Mouse (Mus musculus) stomach, embryonic 16.5 days (tissue): ENCODE measurements around the gene Insyn1. TPM values are rescaled to one million over a fixed set of nuclear protein-coding genes. Genes with fewer than 3 reads are reported as not detected.

Source experiments
- ATAC-seq: fragments of 200-750 bp; cut with Nextera tagmentation; 2 replicates; pipeline ENCODE4 v1.8.0; 2017; ENCODE audit warnings: moderate number of reproducible peaks, moderate TSS enrichment; ENCODE audit not compliant: insufficient read depth, low FRiP score
- H3K27ac ChIP-seq: fragments of 300-500 bp; sonication (generic); 2 replicates; pipeline ENCODE4 v1.5.1; 2014; ENCODE audit warnings: low read length
- H3K27me3 ChIP-seq: fragments of 300-500 bp; sonication (generic); 2 replicates; pipeline ENCODE4 v1.6.1; 2014; ENCODE audit warnings: low read length, control low read depth, mixed read lengths; ENCODE audit not compliant: control insufficient read depth, insufficient read depth
- H3K36me3 ChIP-seq: fragments of 300-500 bp; sonication (generic); 2 replicates; pipeline ENCODE4 v1.6.1; 2014; ENCODE audit warnings: low read length; ENCODE audit not compliant: control insufficient read depth, insufficient read depth
- H3K4me1 ChIP-seq: fragments of 300-500 bp; sonication (generic); 2 replicates; pipeline ENCODE4 v1.6.1; 2014; ENCODE audit warnings: low read length, control low read depth, mixed read lengths; ENCODE audit not compliant: control insufficient read depth, insufficient read depth
- H3K4me2 ChIP-seq: fragments of 300-500 bp; sonication (generic); 2 replicates; pipeline ENCODE4 v1.6.1; 2014; ENCODE audit warnings: low read depth, low read length, mixed read lengths
- H3K4me3 ChIP-seq: fragments of 300-500 bp; sonication (generic); replicated peaks from 2 replicates; pipeline ENCODE4 v1.5.1; 2014; ENCODE audit warnings: mild to moderate bottlenecking, low read length
- H3K9ac ChIP-seq: fragments of 300-500 bp; sonication (generic); 2 replicates; pipeline ENCODE4 v1.6.1; 2014; ENCODE audit warnings: low read length
- H3K9me3 ChIP-seq: fragments of 300-500 bp; sonication (generic); replicated peaks from 2 replicates; pipeline ENCODE4 v1.6.1; 2016; ENCODE audit warnings: low read length, control low read depth; ENCODE audit not compliant: control insufficient read depth
- WGBS: fragments of 180-500 bp; shearing (Covaris S2); extraction: QIAGEN DNeasy Blood & Tissue Kit; methylation state at CpG from one replicate; pipeline ENCODE4 v1.1.7; 2014; 5-methylcytosine and 5-hydroxymethylcytosine counted together
- polyA plus RNA-seq: library from polyadenylated mRNA; unstranded; fragments of >200 nt; fragmentation: Nextera tagmentation; extraction: Ambion mirVana; gene quantifications from 2 replicates; pipeline ENCODE4 v1.2.1, GENCODE M21; 2015

The Insyn1 gene
- 0.32 and 0.77 TPM in 2 replicates for polyA plus RNA-seq

DNA sequence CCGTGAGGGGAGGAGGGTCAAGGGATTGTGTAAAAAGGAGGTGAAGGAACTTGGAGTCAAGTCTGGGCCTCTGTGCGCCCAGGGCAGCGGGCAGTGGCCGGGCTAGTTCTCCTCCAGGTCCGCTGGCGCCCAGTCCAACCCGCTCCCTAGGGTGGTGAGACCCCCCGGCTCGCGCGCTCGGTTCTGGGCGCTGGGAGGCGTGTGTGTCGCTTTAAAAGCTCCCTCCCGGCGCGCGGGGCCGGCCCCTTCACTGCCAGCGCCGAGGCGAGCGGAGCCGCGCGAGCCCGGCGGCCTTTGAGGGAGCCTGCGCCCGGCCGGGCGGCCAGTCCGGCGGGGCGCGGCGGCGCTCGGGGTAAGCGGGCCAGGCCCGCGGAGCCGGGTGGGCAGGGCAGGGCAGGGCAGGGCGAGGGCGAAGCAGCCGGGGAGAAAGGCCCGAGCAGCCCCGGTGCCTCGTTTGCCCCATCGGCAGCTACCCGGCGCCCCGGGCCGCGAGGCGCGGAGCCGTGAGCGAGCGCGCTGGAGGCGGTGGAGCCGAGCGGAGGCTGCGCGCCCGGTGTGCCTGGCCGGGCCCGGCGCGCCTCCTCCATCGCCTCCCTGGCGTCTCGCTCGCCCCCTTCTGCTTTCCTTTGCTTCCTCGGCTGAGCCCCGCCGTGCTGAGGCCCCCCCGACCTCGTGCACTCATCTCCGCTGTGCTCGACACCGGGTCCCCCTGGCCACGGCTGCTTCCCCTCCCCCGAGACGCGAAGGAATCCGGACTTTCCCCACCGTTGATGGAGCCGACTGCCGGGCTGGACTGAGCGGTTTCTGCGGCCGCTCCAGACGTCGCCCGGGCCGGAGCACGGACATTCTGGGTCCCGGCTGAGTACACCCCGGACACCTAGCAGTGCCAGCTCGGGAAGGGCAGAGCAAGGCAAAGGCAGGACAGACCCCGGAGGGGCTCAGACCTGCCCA is at the start of gene Insyn1:
Insyn1 (plus strand) TSS at position 753 of the 951 bp plus-strand sequence.
- H3K27ac ChIP-seq = peak within 1 kb of the TSS; percentile 57
- H3K4me2 ChIP-seq = peak within 1 kb of the TSS; percentile 95
- H3K4me1 ChIP-seq = 0 out of 2 replicates have a peak, but pooled peaks cover 5% of the 10 kb centered on the region
- WGBS = under 1% methylated on average over 80 of the region's 104 CpGs
- H3K27me3 ChIP-seq = peaks cover 12% of the 10 kb centered on the region; the same call in 1 of the 2 replicates
- ATAC-seq = peak; percentile 74
- H3K9me3 ChIP-seq = no peaks in the 10 kb centered on the region
- H3K4me3 ChIP-seq = peak within 1 kb of the TSS; percentile 67
- peak within 1 kb of the TSS; percentile 82 for H3K9ac ChIP-seq
- no peaks in the 10 kb centered on the region for H3K36me3 ChIP-seq

DNA sequence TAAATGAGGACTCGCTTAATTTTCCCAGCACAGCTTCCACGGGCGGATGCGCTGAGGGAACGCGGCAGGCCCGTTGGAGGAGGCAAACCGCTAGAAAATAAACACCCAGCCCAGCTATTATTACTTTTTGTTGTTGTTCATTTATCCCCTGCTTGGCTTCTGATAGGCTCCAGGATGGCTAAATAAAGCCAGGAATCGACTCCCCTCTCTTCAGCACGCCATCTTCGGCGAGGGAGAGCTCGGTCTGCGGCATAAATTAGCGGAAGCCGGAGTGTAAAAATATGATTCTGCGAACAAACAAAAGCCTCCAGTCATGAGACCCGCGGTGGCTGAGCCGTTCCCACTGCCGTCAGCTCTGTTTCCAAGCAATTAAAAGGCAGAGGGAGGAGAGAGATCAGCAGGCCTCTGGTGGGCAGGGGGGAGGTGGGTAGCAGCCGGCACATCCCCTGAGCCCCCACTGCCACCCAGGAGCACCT is 49.4 kb upstream of the Insyn1 start:
- Histone ChIP-seq H3K27me3 (no peaks in the 10 kb centered on the region), H3K9me3 (no peaks in the 10 kb centered on the region), H3K27ac (no peak overlapping the region), H3K9ac (no peak overlapping the region), H3K4me2 (no peak overlapping the region), H3K36me3 (no peaks in the 10 kb centered on the region), H3K4me3 (no peak overlapping the region), H3K4me1 (peaks cover 7% of the 10 kb centered on the region; the same call in 1 of the 2 replicates)
- no peak for ATAC-seq
- WGBS = 78% methylated on average over 22 of the region's 22 CpGs

DNA sequence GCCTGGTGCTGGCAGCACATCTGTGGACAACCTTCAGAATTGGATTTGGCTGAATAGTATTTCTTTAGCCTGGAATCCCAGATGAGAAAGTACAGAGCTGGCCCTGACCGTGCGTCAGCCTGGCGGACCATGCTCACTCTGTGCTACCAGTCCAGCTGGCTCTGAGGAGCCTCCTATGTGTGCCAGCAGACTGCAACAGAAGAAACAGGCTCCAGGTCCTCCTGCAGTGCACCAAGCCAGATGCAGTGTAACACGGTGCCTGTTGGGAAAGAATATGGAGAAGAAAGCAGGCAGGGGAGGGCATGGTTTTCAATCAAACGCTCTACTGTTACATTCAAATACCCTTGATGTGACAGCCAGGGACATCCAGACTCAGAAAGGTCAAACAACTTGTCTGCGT is 48.3 kb upstream of the Insyn1 start:
- H3K36me3 ChIP-seq = no peaks in the 10 kb centered on the region
- no peaks in the 10 kb centered on the region for H3K27me3 ChIP-seq
- no peak overlapping the region for H3K27ac ChIP-seq
- no peak overlapping the region for H3K4me2 ChIP-seq
- no peak overlapping the region for H3K4me3 ChIP-seq
- peaks cover 7% of the 10 kb centered on the region; the same call in 1 of the 2 replicates for H3K4me1 ChIP-seq
- H3K9ac ChIP-seq = no peak overlapping the region
- no peaks in the 10 kb centered on the region for H3K9me3 ChIP-seq
- no peak for ATAC-seq
- WGBS = 70% methylated on average over 6 of the region's 6 CpGs

DNA sequence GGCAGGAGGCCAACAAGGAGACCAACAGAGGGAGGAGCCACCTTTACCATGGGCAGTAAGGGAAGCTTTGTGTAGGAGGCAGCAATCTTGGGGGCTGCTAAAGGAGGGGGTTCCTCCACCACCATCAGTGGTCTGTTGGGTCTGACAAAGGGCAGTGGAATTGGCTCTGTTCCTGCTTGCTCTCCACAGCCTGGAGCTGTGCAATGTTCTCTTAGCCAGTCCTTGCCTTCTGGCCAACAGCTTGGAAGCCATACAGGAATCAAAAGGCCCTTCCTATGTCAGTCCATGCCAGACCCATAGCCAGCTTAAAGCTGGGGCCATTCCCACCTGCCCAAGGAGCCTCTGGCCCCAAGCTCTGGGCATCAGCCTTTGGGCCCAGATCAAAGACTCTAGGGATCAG is 47.8 kb upstream of the Insyn1 start:
- no peak overlapping the region for H3K27ac ChIP-seq
- H3K4me1 ChIP-seq = peaks cover 7% of the 10 kb centered on the region; the same call in 1 of the 2 replicates
- no peak overlapping the region for H3K9ac ChIP-seq
- no peak for ATAC-seq
- no peaks in the 10 kb centered on the region for H3K9me3 ChIP-seq
- H3K27me3 ChIP-seq = no peaks in the 10 kb centered on the region
- H3K4me3 ChIP-seq = no peak overlapping the region
- no peaks in the 10 kb centered on the region for H3K36me3 ChIP-seq
- H3K4me2 ChIP-seq = no peak overlapping the region

DNA sequence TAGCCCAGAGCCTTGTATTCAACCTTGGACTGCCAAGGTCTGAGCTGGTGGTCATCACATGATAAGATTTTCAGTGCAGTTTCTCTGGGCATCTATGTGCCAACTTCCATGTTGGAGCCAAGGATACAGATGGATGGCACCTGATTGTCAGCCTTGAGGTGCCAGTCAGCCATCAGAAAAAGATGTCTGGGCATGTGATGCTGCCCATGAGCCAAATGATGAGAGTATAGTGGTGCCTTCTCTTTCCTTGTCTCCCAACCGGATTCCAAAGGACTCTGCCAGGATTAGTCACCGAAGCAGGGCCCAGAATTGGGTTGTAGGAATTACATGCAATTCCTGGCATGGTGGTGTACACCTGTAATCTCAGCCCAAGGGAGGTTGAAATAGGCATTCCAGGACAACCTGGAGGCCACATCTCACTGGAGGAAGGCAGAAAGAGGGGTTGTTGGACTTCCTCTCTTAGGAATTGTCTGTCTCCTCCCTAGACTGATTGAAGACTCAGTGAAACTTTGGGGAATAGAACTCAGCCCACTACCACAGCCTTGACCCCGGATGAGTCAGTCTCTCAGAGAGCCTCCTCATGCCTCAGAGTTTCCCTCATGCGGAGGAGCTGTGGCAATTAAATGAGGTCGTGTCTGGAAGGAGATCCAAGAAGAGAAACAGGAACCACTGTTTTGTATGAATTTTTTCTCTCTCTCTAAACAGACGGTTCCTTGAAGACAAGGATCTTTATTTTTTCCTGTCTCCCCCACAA is 46.9 kb upstream of the Insyn1 start:
- no peaks in the 10 kb centered on the region for H3K36me3 ChIP-seq
- no peak overlapping the region for H3K4me3 ChIP-seq
- no peaks in the 10 kb centered on the region for H3K27me3 ChIP-seq
- 47% methylated on average over 6 of the region's 6 CpGs for WGBS
- H3K4me2 ChIP-seq = no peak overlapping the region
- H3K9me3 ChIP-seq = no peaks in the 10 kb centered on the region
- peak overlapping the region; percentile 3; the same call in 1 of the 2 replicates for H3K27ac ChIP-seq
- no peak overlapping the region for H3K9ac ChIP-seq
- H3K4me1 ChIP-seq = peaks cover 7% of the 10 kb centered on the region; the same call in 1 of the 2 replicates
- ATAC-seq = no peak

DNA sequence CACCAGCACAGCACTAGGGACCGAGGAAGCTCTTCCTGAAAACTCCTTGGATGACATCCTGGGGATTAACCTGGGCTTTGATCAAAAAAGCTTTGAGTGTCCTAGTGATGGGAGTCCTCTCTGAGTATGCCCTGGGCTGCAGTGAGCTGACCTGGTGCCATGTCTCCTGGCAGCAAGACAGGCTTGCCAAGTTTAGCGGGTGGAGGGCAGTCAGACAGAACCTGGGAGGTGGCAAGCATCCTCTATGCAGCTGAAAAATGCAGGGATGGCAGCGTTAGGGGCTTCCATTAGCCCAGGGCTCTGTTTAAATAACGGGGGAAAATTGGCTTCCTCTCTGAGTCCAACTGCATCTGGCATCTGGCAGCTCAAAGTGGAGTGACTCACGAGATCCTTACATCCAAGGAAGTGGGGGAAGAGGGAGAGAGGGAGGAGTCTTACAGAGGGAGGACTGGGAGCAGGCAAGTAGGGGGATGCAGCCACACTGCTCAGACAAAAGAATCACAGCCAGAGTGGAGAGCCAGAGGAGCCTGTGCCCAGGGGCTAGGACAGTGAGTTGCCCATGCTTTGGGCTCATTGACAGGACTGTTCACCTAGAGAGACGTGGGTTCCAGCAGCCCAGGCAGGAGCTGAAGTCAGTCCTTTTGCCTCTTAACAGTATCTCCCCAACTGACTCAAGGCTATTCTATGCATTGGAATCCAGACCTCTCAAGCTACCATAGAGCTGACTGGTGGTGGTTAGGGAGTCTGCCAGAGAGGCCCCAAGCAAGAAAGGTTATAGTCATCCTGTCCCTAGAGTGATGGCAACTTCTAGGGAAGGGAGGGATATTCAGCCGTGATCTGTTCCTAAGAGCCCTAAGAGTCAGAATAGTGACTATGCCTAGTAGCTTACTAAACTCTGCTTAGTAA is 46.0 kb upstream of the Insyn1 start:
- no peaks in the 10 kb centered on the region for H3K27me3 ChIP-seq
- H3K4me3 ChIP-seq = no peak overlapping the region
- 32% methylated on average over 7 of the region's 7 CpGs for WGBS
- H3K27ac ChIP-seq = peak overlapping the region; percentile 3; the same call in 1 of the 2 replicates
- no peak overlapping the region for H3K4me2 ChIP-seq
- no peaks in the 10 kb centered on the region for H3K36me3 ChIP-seq
- no peak overlapping the region for H3K9ac ChIP-seq
- H3K9me3 ChIP-seq = no peaks in the 10 kb centered on the region
- ATAC-seq = peak; percentile 61
- H3K4me1 ChIP-seq = peaks cover 7% of the 10 kb centered on the region; the same call in 1 of the 2 replicates

DNA sequence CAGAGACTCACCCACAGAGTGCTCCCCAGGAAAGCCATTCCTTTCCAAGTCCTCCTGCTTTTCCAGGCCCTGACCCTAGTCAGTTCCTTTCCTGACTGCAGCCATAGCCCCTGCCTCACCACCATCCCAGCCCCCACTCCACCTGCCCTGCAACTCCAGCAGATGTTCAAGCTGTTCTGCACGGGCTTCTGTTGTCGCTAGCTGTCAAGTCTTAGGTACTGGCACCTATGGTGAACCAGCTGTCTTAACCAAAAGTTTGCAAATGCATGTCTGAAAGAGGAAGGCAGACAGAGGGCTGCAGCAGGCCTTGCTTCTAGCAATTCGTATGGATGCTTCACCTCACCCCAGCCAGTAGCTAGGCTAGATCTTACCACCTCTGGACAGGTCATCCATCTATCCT is 45.3 kb upstream of the Insyn1 start:
- no peak for ATAC-seq
- WGBS = 67% methylated on average over 3 of the region's 3 CpGs
- Histone ChIP-seq H3K4me1 (peaks cover 7% of the 10 kb centered on the region; the same call in 1 of the 2 replicates), H3K9me3 (no peaks in the 10 kb centered on the region), H3K36me3 (no peaks in the 10 kb centered on the region), H3K27ac (no peak overlapping the region), H3K4me2 (no peak overlapping the region), H3K4me3 (no peak overlapping the region), H3K9ac (no peak overlapping the region), H3K27me3 (no peaks in the 10 kb centered on the region)

DNA sequence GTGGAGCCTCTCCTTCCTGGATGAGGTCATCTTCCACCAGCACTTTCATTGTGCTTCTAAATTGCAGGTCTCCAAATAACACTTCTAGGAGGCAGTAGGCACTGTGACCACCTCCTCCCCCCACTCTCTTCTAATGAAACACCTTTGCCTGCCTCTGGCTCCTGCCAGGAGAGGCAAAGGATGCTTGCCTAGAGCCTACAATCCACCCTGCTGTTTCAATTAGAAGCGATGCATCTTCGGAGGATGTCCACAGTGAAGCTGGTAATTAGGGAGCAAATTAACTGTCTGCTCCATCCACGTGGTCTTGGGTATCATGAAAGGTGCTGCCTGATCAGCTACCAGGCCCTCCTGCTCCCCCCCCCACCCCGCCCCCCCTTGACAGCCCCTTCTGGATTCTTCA is 41.6 kb upstream of the Insyn1 start:
- H3K36me3 ChIP-seq = no peaks in the 10 kb centered on the region
- H3K27me3 ChIP-seq = no peaks in the 10 kb centered on the region
- H3K4me1 ChIP-seq = peaks cover 7% of the 10 kb centered on the region; the same call in 1 of the 2 replicates
- no peak overlapping the region for H3K4me2 ChIP-seq
- H3K27ac ChIP-seq = no peak overlapping the region
- WGBS = 50% methylated on average over 4 of the region's 4 CpGs
- ATAC-seq = no peak
- H3K9ac ChIP-seq = no peak overlapping the region
- no peaks in the 10 kb centered on the region for H3K9me3 ChIP-seq
- H3K4me3 ChIP-seq = no peak overlapping the region
